Mouse (Mus musculus) G1E (cell line): ENCODE measurements around the gene Gm11938.

Source experiments
- CTCF ChIP-seq: IDR thresholded peaks from 2 replicates; pipeline ENCODE4 v1.5.1; 2012; ENCODE audit warnings: low read depth, low read length, inconsistent platforms, mixed read lengths
- GATA1 ChIP-seq: IDR thresholded peaks from 2 replicates; pipeline ENCODE4 v1.6.1; 2012; ENCODE audit warnings: borderline replicate concordance, low read length, inconsistent platforms, mixed read lengths
- TAL1 ChIP-seq: conservative IDR thresholded peaks from 2 replicates; pipeline ENCODE4 v1.6.1; 2012; ENCODE audit warnings: low read depth, low read length, inconsistent platforms, mixed read lengths

DNA sequence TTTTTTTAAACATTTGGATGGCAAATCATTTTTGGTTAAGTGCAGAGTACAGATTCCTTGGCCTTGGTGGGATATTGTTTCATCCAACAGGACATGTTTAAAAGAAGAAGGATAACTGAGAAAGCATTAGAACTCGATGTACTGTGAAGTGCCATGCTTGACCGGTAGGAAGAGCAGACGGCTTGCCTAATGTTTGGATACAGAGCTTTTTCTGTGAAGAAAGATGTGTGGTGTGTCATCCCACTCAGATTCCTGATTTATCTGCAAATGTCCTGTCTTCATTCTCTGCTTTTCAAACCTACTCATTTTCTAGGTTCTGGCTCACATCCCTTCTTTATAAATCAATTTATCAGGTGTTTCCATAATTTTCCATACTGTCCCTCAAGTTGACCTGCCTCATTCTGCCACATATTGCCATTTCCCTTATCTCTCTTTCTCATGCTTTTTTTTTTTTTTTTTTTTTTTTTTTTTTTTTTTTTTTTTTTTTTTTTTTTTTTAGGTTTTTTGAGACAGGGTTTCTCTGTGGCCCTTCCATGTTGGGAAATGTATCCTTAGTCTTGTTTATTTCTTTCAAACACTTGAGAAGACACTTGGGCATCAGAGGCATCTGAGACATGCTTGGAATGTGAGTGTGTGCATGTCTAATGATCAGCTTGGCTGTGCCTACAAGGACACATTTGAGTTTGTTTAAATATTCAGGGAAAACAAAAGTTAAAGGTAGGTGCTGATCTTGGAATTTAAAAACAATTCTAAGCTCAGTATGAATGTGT, 44.9 kb downstream of the Gm11938 start:
- TF ChIP-seq CTCF = no peak
- no peak for TF ChIP-seq TAL1
- no peak for TF ChIP-seq GATA1
